Mouse (Mus musculus): ENCODE results near the gene Agl. TPM values are rescaled to one million over a fixed set of nuclear protein-coding genes. Genes with fewer than 3 reads are reported as not detected.

Agl gene
- polyA plus RNA-seq (2016; fragmentation: Nextera tagmentation; extraction: Ambion mirVana) = 17.7 and 19.0 TPM in 2 replicates

DNA sequence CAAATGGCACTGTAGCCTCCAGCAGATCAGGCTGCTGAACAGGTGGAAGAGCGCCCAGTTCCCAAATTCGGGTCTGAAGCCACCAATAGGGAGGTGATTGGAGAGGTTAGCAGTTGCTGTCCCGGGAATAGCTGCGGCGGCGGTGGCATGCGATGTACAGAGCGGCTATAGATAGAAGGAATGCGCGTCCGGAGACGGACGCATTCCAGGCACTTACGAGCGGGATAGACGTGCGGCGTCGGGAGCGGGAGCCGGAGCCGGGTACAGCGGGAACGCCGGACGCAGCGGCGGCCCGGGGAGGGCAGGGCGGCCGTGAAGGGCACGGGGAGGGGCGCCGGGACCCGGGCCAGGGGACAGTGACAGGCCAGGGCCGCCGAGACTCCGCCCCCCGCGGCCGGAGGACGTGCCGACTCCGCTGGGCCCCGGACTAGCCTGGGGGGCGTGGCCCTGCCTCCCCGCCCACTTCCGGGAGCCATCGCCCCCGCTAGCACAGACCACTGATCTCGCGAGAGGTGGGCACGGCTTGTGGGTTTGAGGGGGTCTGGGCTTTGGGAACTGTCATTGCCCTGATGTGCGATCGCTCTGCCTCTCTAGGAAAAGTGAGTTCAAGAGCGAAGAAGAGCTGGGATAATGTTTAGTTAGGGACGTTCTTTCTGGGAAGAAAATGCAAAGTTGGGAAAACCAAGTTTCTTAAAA lies at the start of gene Agl:
Gene Agl, minus strand, starts transcription at position 356 of the 696 bp plus-strand sequence.
- ATAC-seq (ENCODE audit: low FRiP score, low read depth) = peak; percentile 100
- Histone ChIP-seq H3K4me1 (peaks cover 17% of the 10 kb centered on the region), H3K4me2 (replicated peaks) (peak within 1 kb of the TSS; percentile 67), H3K9ac (peak within 1 kb of the TSS; percentile 60), H3K9me3 (no peaks in the 10 kb centered on the region), H3K36me3 (no peaks in the 10 kb centered on the region), H3K27ac (peak within 1 kb of the TSS; percentile 58; the same call in 1 of the 2 replicates), H3K27me3 (replicated peaks) (no peaks in the 10 kb centered on the region), H3K4me3 (peak within 1 kb of the TSS; percentile 63)
- WGBS = under 1% methylated on average over 57 of the region's 57 CpGs

- H3K27ac ChIP-seq = no peak overlapping the region
- WGBS = 88% methylated on average over 6 of the region's 6 CpGs
- H3K4me3 ChIP-seq = no peak overlapping the region
- H3K9ac ChIP-seq = no peak overlapping the region
- H3K9me3 ChIP-seq = no peaks in the 10 kb centered on the region
- no peaks in the 10 kb centered on the region for H3K36me3 ChIP-seq
- ATAC-seq (ENCODE audit: low FRiP score, low read depth) = no peak
- H3K4me2 ChIP-seq (replicated peaks) = no peak overlapping the region
- H3K27me3 ChIP-seq (replicated peaks) = no peaks in the 10 kb centered on the region
- no peaks in the 10 kb centered on the region for H3K4me1 ChIP-seq
Measured at GRCm38 (mm10) chr3:116857611-116858010, 49.6 kb upstream of the Agl start.

GRCm38 (mm10) chr3:116852421-116852820 lies 44.5 kb upstream of the Agl start:
- Histone ChIP-seq H3K27me3 (replicated peaks) (no peaks in the 10 kb centered on the region), H3K4me3 (no peak overlapping the region), H3K27ac (no peak overlapping the region), H3K36me3 (no peaks in the 10 kb centered on the region), H3K9ac (no peak overlapping the region), H3K9me3 (no peaks in the 10 kb centered on the region), H3K4me2 (replicated peaks) (no peak overlapping the region), H3K4me1 (no peaks in the 10 kb centered on the region)
- ATAC-seq (ENCODE audit: low FRiP score, low read depth) = no peak
- WGBS = 93% methylated on average over 3 of the region's 3 CpGs

- no peaks in the 10 kb centered on the region for H3K4me1 ChIP-seq
- no peaks in the 10 kb centered on the region for H3K36me3 ChIP-seq
- H3K27ac ChIP-seq = no peak overlapping the region
- no peaks in the 10 kb centered on the region for H3K27me3 ChIP-seq (replicated peaks)
- no peak overlapping the region for H3K9ac ChIP-seq
- H3K4me3 ChIP-seq = no peak overlapping the region
- no peak overlapping the region for H3K4me2 ChIP-seq (replicated peaks)
- no peak for ATAC-seq (ENCODE audit: low FRiP score, low read depth)
- no peaks in the 10 kb centered on the region for H3K9me3 ChIP-seq
- 87% methylated on average over 1 of the region's 1 CpGs for WGBS
Measured at GRCm38 (mm10) chr3:116850376-116850775, 42.4 kb upstream of the Agl start.

GRCm38 (mm10) chr3:116848936-116849335 lies 41.0 kb upstream of the Agl start:
- Histone ChIP-seq H3K36me3 (no peaks in the 10 kb centered on the region), H3K4me1 (no peaks in the 10 kb centered on the region), H3K9me3 (no peaks in the 10 kb centered on the region), H3K4me3 (no peak overlapping the region), H3K27me3 (replicated peaks) (no peaks in the 10 kb centered on the region), H3K27ac (no peak overlapping the region), H3K4me2 (replicated peaks) (no peak overlapping the region), H3K9ac (no peak overlapping the region)
- WGBS = 80% methylated on average over 4 of the region's 4 CpGs
- no peak for ATAC-seq (ENCODE audit: low FRiP score, low read depth)

DNA sequence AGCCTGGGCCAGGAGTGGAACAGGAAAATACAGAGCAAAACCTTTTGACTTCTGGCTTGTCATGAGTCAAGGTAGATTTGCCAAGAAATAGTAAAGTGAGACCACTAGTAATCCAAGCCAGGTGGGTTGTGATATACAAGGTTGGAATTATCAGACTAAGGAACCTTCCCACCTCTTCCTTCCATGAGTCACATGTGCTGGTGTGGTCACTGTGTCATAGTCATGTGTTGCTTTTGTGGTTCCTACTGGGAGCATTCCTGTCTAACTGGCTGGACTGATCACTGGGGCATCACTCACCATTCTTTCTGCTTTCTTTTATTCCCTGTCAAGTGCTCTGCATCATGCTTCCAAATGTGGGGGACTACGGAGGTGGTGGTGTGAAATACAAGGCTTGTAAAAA lies 40.1 kb upstream of the Agl start:
- H3K9ac ChIP-seq = no peak overlapping the region
- no peak for ATAC-seq (ENCODE audit: low FRiP score, low read depth)
- H3K4me2 ChIP-seq (replicated peaks) = no peak overlapping the region
- H3K4me3 ChIP-seq = no peak overlapping the region
- H3K4me1 ChIP-seq = no peaks in the 10 kb centered on the region
- no peaks in the 10 kb centered on the region for H3K36me3 ChIP-seq
- H3K27me3 ChIP-seq (replicated peaks) = no peaks in the 10 kb centered on the region
- no peak overlapping the region for H3K27ac ChIP-seq
- 92% methylated on average over 1 of the region's 1 CpGs for whole genome bisulfite sequencing
- H3K9me3 ChIP-seq = no peaks in the 10 kb centered on the region

DNA sequence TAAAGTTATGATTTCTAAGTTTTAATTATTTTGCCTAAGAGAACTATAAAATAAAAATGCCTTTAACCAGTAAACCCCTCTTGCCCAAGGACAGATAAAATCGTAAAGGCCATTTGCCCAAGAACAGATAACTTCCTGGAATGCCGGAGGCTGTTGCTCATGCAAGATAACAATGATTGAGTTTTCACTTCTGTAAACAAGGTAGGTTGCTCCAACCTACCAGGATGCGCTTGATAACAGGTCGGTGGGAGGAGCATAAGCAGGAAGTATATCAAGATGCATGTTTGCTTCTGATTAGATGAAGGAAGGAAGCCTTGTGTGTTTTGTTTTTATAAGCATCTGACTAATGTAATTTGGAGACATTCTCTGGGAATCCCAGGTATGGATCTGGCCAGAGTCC lies 38.1 kb upstream of the Agl start:
- Histone ChIP-seq H3K36me3 (no peaks in the 10 kb centered on the region), H3K9me3 (no peaks in the 10 kb centered on the region), H3K9ac (no peak overlapping the region), H3K4me2 (replicated peaks) (no peak overlapping the region), H3K4me3 (no peak overlapping the region), H3K27ac (no peak overlapping the region), H3K4me1 (no peaks in the 10 kb centered on the region), H3K27me3 (replicated peaks) (no peaks in the 10 kb centered on the region)
- 90% methylated on average over 4 of the region's 4 CpGs for WGBS
- ATAC-seq (ENCODE audit: low FRiP score, low read depth) = no peak

DNA sequence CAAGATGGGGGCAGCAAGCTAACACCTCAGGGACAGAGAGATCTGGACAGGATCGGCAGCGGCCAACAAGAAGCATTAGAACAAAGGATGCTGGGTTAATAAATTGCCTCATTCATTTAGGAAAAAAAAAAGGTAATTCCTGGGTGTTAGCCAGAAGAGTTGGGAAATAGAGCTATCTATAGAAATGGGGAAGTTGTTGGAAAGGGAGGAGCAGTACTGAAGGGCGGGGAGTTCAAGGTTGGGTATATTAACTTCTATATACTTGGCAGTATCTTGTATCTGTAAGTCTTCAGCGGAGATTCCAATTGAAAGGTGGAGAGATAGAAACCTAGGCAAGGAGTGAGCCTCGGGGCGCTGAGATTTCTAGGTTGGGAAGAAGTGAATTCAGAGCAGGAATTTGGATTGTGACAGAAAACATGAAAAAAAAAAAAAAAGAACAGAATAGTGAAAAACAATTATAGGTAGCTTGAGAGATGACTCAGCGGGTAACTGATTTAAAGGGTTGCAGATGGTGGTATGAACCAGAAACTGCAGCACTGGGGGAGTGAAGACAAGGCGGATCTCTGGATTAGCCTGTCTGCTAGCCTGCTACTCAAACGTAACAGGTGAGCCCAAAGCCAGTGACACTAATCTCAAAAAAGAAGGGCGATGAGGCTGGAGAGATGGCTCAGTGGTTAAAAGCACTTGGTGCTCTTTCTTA lies 37.1 kb upstream of the Agl start:
- ATAC-seq (ENCODE audit: low FRiP score, low read depth) = no peak
- Histone ChIP-seq H3K27ac (no peak overlapping the region), H3K9me3 (no peaks in the 10 kb centered on the region), H3K4me1 (no peaks in the 10 kb centered on the region), H3K4me2 (replicated peaks) (no peak overlapping the region), H3K9ac (no peak overlapping the region), H3K27me3 (replicated peaks) (no peaks in the 10 kb centered on the region), H3K36me3 (no peaks in the 10 kb centered on the region), H3K4me3 (no peak overlapping the region)
- 91% methylated on average over 10 of the region's 10 CpGs for WGBS

DNA sequence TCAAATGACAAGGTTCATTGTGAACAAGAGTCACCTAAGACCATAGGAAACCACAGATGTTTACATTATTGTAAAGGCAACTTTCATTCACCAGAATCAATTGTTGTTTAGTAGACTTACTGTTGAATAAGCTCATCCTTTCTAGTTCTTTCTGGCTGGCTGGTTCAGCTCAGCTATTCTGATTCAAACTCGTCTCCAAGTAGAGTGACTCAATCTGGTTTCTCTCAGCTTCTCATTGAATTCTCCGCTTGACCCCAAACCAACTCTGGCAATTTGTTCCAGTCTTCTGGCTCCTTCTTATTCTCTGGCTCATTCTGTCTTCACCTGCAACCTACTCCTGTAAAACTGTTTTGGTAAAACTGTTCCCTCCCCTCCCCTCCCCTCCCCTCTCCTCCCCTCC lies 33.3 kb upstream of the Agl start:
- no peaks in the 10 kb centered on the region for H3K4me1 ChIP-seq
- H3K9me3 ChIP-seq = no peaks in the 10 kb centered on the region
- 77% methylated on average over 2 of the region's 2 CpGs for WGBS
- H3K27me3 ChIP-seq (replicated peaks) = no peaks in the 10 kb centered on the region
- H3K4me2 ChIP-seq (replicated peaks) = no peak overlapping the region
- no peak for ATAC-seq (ENCODE audit: low FRiP score, low read depth)
- no peak overlapping the region for H3K9ac ChIP-seq
- H3K4me3 ChIP-seq = no peak overlapping the region
- H3K36me3 ChIP-seq = no peaks in the 10 kb centered on the region
- no peak overlapping the region for H3K27ac ChIP-seq

DNA sequence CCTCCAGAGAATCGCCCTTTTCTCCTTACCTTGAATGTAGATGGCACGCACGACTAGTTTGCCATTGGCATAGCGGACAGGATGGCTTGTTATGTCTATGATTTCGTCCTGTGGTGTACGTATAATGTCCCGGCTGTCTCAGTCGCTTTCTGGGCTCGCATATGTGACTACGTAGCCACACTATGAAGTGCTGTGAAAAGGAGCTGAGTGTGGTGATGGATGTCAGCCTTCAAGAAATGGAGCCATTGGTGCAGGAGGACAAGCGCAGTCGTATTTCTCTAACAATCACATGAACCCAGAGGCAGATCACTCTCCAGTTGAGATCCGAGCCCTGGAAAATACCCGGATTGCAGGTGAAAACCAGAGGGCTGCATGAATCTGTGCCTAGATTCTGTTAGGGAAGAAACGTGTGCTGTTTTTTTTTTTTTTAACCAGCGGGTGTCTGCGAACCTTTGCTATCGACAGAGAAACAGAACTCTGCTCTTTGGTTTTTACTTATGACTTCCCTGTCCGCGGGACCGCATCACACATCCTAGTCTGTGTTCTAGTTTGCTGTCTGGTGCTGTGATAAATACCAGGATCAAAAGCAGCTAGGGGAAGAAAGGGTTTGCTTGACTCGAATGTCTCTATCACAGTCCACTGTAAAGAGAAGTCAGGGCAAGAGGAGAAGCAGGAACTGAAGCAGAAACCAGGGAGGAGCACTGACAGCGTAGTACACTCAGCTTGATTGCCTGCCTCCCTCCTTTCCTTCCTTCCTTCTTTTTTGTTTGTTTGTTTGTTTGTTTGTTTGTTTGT lies 28.9 kb upstream of the Agl start:
- no peak for ATAC-seq (ENCODE audit: low FRiP score, low read depth)
- 85% methylated on average over 23 of the region's 23 CpGs for whole genome bisulfite sequencing

GRCm38 (mm10) chr3:116835770-116836680 lies 28.1 kb upstream of the Agl start:
- Histone ChIP-seq H3K4me1 (no peaks in the 10 kb centered on the region), H3K4me2 (replicated peaks) (peak overlapping the region; percentile 69), H3K27me3 (replicated peaks) (no peaks in the 10 kb centered on the region), H3K9me3 (no peaks in the 10 kb centered on the region), H3K9ac (peak overlapping the region; percentile 56), H3K27ac (no peak overlapping the region), H3K4me3 (peak overlapping the region; percentile 29), H3K36me3 (no peaks in the 10 kb centered on the region)
- 22% methylated on average over 21 of the region's 21 CpGs for WGBS
- ATAC-seq (ENCODE audit: low FRiP score, low read depth) = peak; percentile 88

More for the DNA sequence above, 28.9 kb upstream of the Agl start:
- H3K4me3 ChIP-seq = no peak overlapping the region
- no peak overlapping the region for H3K27ac ChIP-seq
- no peaks in the 10 kb centered on the region for H3K27me3 ChIP-seq (replicated peaks)
- no peak overlapping the region for H3K9ac ChIP-seq
- H3K4me2 ChIP-seq (replicated peaks) = no peak overlapping the region
- no peaks in the 10 kb centered on the region for H3K9me3 ChIP-seq
- H3K36me3 ChIP-seq = no peaks in the 10 kb centered on the region
- H3K4me1 ChIP-seq = no peaks in the 10 kb centered on the region
